Mouse (Mus musculus) megakaryocyte, embryonic 14.5 days (primary cell): ENCODE measurements around the gene Fbll1.

Source experiments
- FLI1 ChIP-seq: IDR thresholded peaks from 2 replicates; pipeline ENCODE4 v1.6.1; 2012; ENCODE audit warnings: low read length, inconsistent platforms, mixed read lengths
- GATA1 ChIP-seq: IDR thresholded peaks from 3 replicates; pipeline ENCODE4 v1.6.1; 2012; ENCODE audit warnings: mixed read lengths, low read length, inconsistent platforms, borderline replicate concordance

DNA sequence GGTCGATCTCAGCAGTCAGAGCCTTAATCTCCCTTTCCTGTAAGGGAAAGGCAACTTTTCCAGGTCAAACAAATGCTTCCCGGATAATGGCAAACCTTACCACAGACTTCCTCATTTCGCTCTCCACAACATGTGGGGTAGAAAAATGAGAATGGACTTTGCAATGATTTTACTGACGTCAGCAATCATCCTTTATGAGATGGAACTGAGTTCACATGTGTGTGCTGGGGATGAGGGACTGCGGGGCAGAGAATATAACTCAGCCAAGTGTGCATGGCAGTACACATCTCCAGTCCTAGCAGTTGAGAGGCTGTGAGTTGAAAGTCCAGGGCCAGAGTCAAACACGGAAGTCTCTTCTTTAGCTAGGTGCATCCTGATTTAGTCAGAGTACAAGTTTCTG, 34.6 kb upstream of the Fbll1 start:
- TF ChIP-seq GATA1 = no peak
- no peak for TF ChIP-seq FLI1
